Mouse (Mus musculus) macrophage (primary cell): Measurements from ENCODE around the gene Armc5. TPM values are rescaled to one million over a fixed set of nuclear protein-coding genes. Genes with fewer than 3 reads are reported as not detected.

ENCODE experiments used
- H3K27ac ChIP-seq: fragments of 350-480 bp; formaldehyde crosslinking; 2 replicates; pipeline ENCODE4 v1.9.0; 2021
- H3K36me3 ChIP-seq: fragments of 350-480 bp; formaldehyde crosslinking; 2 replicates; pipeline ENCODE4 v1.9.0; 2021; ENCODE audit errors: inconsistent target
- H3K4me3 ChIP-seq: fragments of 350-480 bp; formaldehyde crosslinking; 2 replicates; pipeline ENCODE4 v1.9.0; 2021; ENCODE audit errors: inconsistent target
- H3K79me2 ChIP-seq: fragments of 350-480 bp; formaldehyde crosslinking; 2 replicates; pipeline ENCODE4 v1.9.0; 2021; ENCODE audit errors: inconsistent target
- WGBS: methylation state at CpG from one replicate; pipeline ENCODE4 v1.1.7; 2026; ENCODE audit warnings: inconsistent platforms; ENCODE audit not compliant: missing documents; 5-methylcytosine and 5-hydroxymethylcytosine counted together
- polyA plus RNA-seq: library from polyadenylated mRNA; stranded (reverse); fragments of 250-400 nt; gene quantifications from 3 replicates; pipeline ENCODE4 v1.2.4, GENCODE M21; 2018; ENCODE audit warnings: inconsistent platforms

Armc5 gene
- polyA plus RNA-seq, 1 experiment from 2014 or later = 10.9 TPM

GRCm38 (mm10) chr7:128237927-128238778, 1.0 kb downstream of the Armc5 start, which contains the start of gene 9130023H24Rik:
Gene 9130023H24Rik, minus strand, starts transcription at chr7:128238031.
- Histone ChIP-seq H3K79me2 (peaks cover 34% of the 10 kb centered on the region), H3K27ac (peak within 1 kb of the TSS; percentile 99), H3K4me3 (peak within 1 kb of the TSS; percentile 91), H3K36me3 (peaks cover 41% of the 10 kb centered on the region)
- under 1% methylated on average over 70 of the region's 72 CpGs for WGBS

- 38% methylated on average over 4 of the region's 4 CpGs for WGBS
- Histone ChIP-seq H3K36me3 (peaks cover 44% of the 10 kb centered on the region), H3K79me2 (peaks cover 34% of the 10 kb centered on the region), H3K27ac (peak overlapping the region; percentile 50), H3K4me3 (peak overlapping the region; percentile 35)
Observed at GRCm38 (mm10) chr7:128238991-128239390, 1.8 kb downstream of the Armc5 start.

- Histone ChIP-seq H3K4me3 (no peak overlapping the region), H3K36me3 (peaks cover 57% of the 10 kb centered on the region), H3K27ac (no peak overlapping the region), H3K79me2 (peaks cover 34% of the 10 kb centered on the region)
- 92% methylated on average over 27 of the region's 27 CpGs for WGBS
Observed at GRCm38 (mm10) chr7:128240131-128240784, 3.1 kb downstream of the Armc5 start.

- H3K79me2 ChIP-seq = peaks cover 25% of the 10 kb centered on the region
- H3K4me3 ChIP-seq = no peak overlapping the region
- H3K36me3 ChIP-seq = peaks cover 57% of the 10 kb centered on the region
- 96% methylated on average over 16 of the region's 16 CpGs for WGBS
- H3K27ac ChIP-seq = no peak overlapping the region
Observed at GRCm38 (mm10) chr7:128242331-128242730, 5.2 kb downstream of the Armc5 start.

GRCm38 (mm10) chr7:128243921-128244320, 6.8 kb downstream of the Armc5 start:
- Histone ChIP-seq H3K27ac (no peak overlapping the region), H3K4me3 (no peak overlapping the region), H3K36me3 (peaks cover 57% of the 10 kb centered on the region), H3K79me2 (peaks cover 21% of the 10 kb centered on the region)
- WGBS = 96% methylated on average over 10 of the region's 10 CpGs

GRCm38 (mm10) chr7:128244410-128245025, 7.4 kb downstream of the Armc5 start:
- Histone ChIP-seq H3K79me2 (peaks cover 15% of the 10 kb centered on the region), H3K27ac (no peak overlapping the region), H3K4me3 (no peak overlapping the region), H3K36me3 (peaks cover 53% of the 10 kb centered on the region)
- WGBS = 96% methylated on average over 18 of the region's 18 CpGs

GRCm38 (mm10) chr7:128245547-128245946, 8.4 kb downstream of the Armc5 start:
- Histone ChIP-seq H3K36me3 (peaks cover 43% of the 10 kb centered on the region), H3K79me2 (peaks cover 5% of the 10 kb centered on the region; the same call in 1 of the 2 replicates)
- 94% methylated on average over 4 of the region's 4 CpGs for WGBS

GRCm38 (mm10) chr7:128246496-128247391, 9.6 kb downstream of the Armc5 start, which contains the start of gene Tgfb1i1:
Gene Tgfb1i1, plus strand, starts transcription at chr7:128246812.
- Histone ChIP-seq H3K79me2 (no peaks in the 10 kb centered on the region), H3K4me3 (no peak within 1 kb of the TSS), H3K36me3 (peaks cover 31% of the 10 kb centered on the region), H3K27ac (no peak within 1 kb of the TSS)
- WGBS = 38% methylated on average over 21 of the region's 30 CpGs

More at GRCm38 (mm10) chr7:128245547-128245946, 8.4 kb downstream of the Armc5 start:
- no peak overlapping the region for H3K27ac ChIP-seq
- no peak overlapping the region for H3K4me3 ChIP-seq

- H3K36me3 ChIP-seq = peaks cover 24% of the 10 kb centered on the region; the same call in 1 of the 2 replicates
- no peak overlapping the region for H3K27ac ChIP-seq
- no peak overlapping the region for H3K4me3 ChIP-seq
- no peaks in the 10 kb centered on the region for H3K79me2 ChIP-seq
- 16% methylated on average over 13 of the region's 13 CpGs for WGBS
Observed at GRCm38 (mm10) chr7:128247443-128247842, 10.3 kb downstream of the Armc5 start.

- 90% methylated on average over 8 of the region's 10 CpGs for WGBS
- peaks cover 15% of the 10 kb centered on the region; the same call in 1 of the 2 replicates for H3K36me3 ChIP-seq
- H3K4me3 ChIP-seq = no peak overlapping the region
- no peak overlapping the region for H3K27ac ChIP-seq
- H3K79me2 ChIP-seq = no peaks in the 10 kb centered on the region
Observed at GRCm38 (mm10) chr7:128248081-128249042, 11.2 kb downstream of the Armc5 start.

- no peak overlapping the region for H3K27ac ChIP-seq
- H3K79me2 ChIP-seq = no peaks in the 10 kb centered on the region
- WGBS = 98% methylated on average over 5 of the region's 5 CpGs
- no peak overlapping the region for H3K4me3 ChIP-seq
- peaks cover 3% of the 10 kb centered on the region; the same call in 1 of the 2 replicates for H3K36me3 ChIP-seq
Observed at GRCm38 (mm10) chr7:128249998-128250397, 12.9 kb downstream of the Armc5 start.

- no peak overlapping the region for H3K4me3 ChIP-seq
- 41% methylated on average over 12 of the region's 12 CpGs for WGBS
- no peaks in the 10 kb centered on the region for H3K36me3 ChIP-seq
Observed at GRCm38 (mm10) chr7:128251946-128252345, 14.8 kb downstream of the Armc5 start.

GRCm38 (mm10) chr7:128252609-128253008, 15.5 kb downstream of the Armc5 start:
- Histone ChIP-seq H3K36me3 (no peaks in the 10 kb centered on the region), H3K79me2 (no peaks in the 10 kb centered on the region), H3K4me3 (no peak overlapping the region), H3K27ac (no peak overlapping the region)
- WGBS = 25% methylated on average over 24 of the region's 24 CpGs

More at GRCm38 (mm10) chr7:128251946-128252345, 14.8 kb downstream of the Armc5 start:
- Histone ChIP-seq H3K27ac (no peak overlapping the region), H3K79me2 (no peaks in the 10 kb centered on the region)
